Mouse (Mus musculus) kidney, adult 8-10 months (tissue): ENCODE measurements around the gene 4930503B20Rik.

ENCODE experiments used
- DNase-seq, 2 experiments: peaks; one replicate each; pipeline ENCODE4 v3.0.0; 2022

4930503B20Rik gene

GRCm38 (mm10) chr3:146650716-146651115 lies 401 bp downstream of the 4930503B20Rik start:
- no peak for DNase-seq

GRCm38 (mm10) chr3:146649311-146649894 lies 1.7 kb downstream of the 4930503B20Rik start:
- no peak for DNase-seq

- no peak for DNase-seq
These were observed 9.2 kb downstream of the 4930503B20Rik start for GRCm38 (mm10) chr3:146641818-146642427.

- no peak for DNase-seq
These were observed 18.6 kb downstream of the 4930503B20Rik start for GRCm38 (mm10) chr3:146632506-146632905.

GRCm38 (mm10) chr3:146628227-146628982 lies 22.7 kb downstream of the 4930503B20Rik start:
- no peak for DNase-seq

GRCm38 (mm10) chr3:146625766-146626165 lies 25.4 kb downstream of the 4930503B20Rik start:
- DNase-seq: no peak

- no peak for DNase-seq
These were observed 29.2 kb downstream of the 4930503B20Rik start for GRCm38 (mm10) chr3:146621966-146622365.

- no peak for DNase-seq
These were observed 30.4 kb downstream of the 4930503B20Rik start for GRCm38 (mm10) chr3:146620555-146621249.

- no peak for DNase-seq
These were observed 31.0 kb downstream of the 4930503B20Rik start for GRCm38 (mm10) chr3:146620101-146620500.

GRCm38 (mm10) chr3:146618357-146618756 lies 32.8 kb downstream of the 4930503B20Rik start:
- no peak for DNase-seq

- DNase-seq: no peak
These were observed 33.2 kb downstream of the 4930503B20Rik start for GRCm38 (mm10) chr3:146617946-146618345.

GRCm38 (mm10) chr3:146616533-146617283 lies 34.4 kb downstream of the 4930503B20Rik start:
- DNase-seq: no peak

GRCm38 (mm10) chr3:146615496-146615895 lies 35.6 kb downstream of the 4930503B20Rik start, which contains the start of gene Dnase2b:
TSS of gene Dnase2b (minus strand) at chr3:146615596.
- DNase-seq: no peak

- no peak for DNase-seq
These were observed 39.3 kb downstream of the 4930503B20Rik start for GRCm38 (mm10) chr3:146611821-146612220.

GRCm38 (mm10) chr3:146611261-146611660 lies 39.9 kb downstream of the 4930503B20Rik start:
- DNase-seq: no peak

- DNase-seq: no peak
These were observed 40.8 kb downstream of the 4930503B20Rik start for GRCm38 (mm10) chr3:146610322-146610721.

GRCm38 (mm10) chr3:146607368-146607767 lies 43.7 kb downstream of the 4930503B20Rik start:
- DNase-seq: no peak

- no peak for DNase-seq
These were observed 46.5 kb downstream of the 4930503B20Rik start for GRCm38 (mm10) chr3:146604647-146605046.

- no peak for DNase-seq
These were observed 48.6 kb downstream of the 4930503B20Rik start for GRCm38 (mm10) chr3:146602531-146602930.

- no peak for DNase-seq
These were observed 49.9 kb downstream of the 4930503B20Rik start for GRCm38 (mm10) chr3:146601205-146601604.

GRCm38 (mm10) chr3:146599198-146599900 lies 51.8 kb downstream of the 4930503B20Rik start:
- no peak for DNase-seq

- no peak for DNase-seq
These were observed 52.7 kb downstream of the 4930503B20Rik start for GRCm38 (mm10) chr3:146598411-146598810.
